Mouse (Mus musculus) kidney, postnatal 14 days (tissue): ENCODE data around the gene Gm20388.
A peak's percentile ranks its signal among the peaks of the same experiment; 100 is the strongest.

Experiments used
- DNase-seq: peaks from one replicate; pipeline ENCODE4 v3.0.0; 2022; ENCODE audit warnings: mixed read lengths

The Gm20388 gene

GRCm38 (mm10) chr8:120741001-120741400, 830.4 kb downstream of the Gm20388 start:
- no peak for DNase-seq

- no peak for DNase-seq
Observed at GRCm38 (mm10) chr8:120741815-120742530, 831.3 kb downstream of the Gm20388 start.

GRCm38 (mm10) chr8:120743149-120743897, 832.7 kb downstream of the Gm20388 start:
- peak; percentile 74 for DNase-seq

GRCm38 (mm10) chr8:120743898-120744290, 833.3 kb downstream of the Gm20388 start:
- DNase-seq, result peak; percentile 63

- no peak for DNase-seq
Observed at GRCm38 (mm10) chr8:120744448-120744847, 833.8 kb downstream of the Gm20388 start.

GRCm38 (mm10) chr8:120745226-120745625, 834.6 kb downstream of the Gm20388 start:
- DNase-seq, result no peak

- no peak for DNase-seq
Observed at GRCm38 (mm10) chr8:120746007-120746701, 835.5 kb downstream of the Gm20388 start.

- DNase-seq, result no peak
Observed at GRCm38 (mm10) chr8:120747286-120747685, 836.6 kb downstream of the Gm20388 start.

GRCm38 (mm10) chr8:120750616-120751015, 840.0 kb downstream of the Gm20388 start:
- peak; percentile 58 for DNase-seq

- peak; percentile 39 for DNase-seq
Observed at GRCm38 (mm10) chr8:120751226-120752081, 840.8 kb downstream of the Gm20388 start.

GRCm38 (mm10) chr8:120752082-120752452, 841.4 kb downstream of the Gm20388 start:
- peak; percentile 83 for DNase-seq

GRCm38 (mm10) chr8:120753476-120753875, 842.8 kb downstream of the Gm20388 start:
- DNase-seq, result no peak

- DNase-seq, result peak; percentile 77
Observed at GRCm38 (mm10) chr8:120755306-120756297, 845.0 kb downstream of the Gm20388 start.

- DNase-seq, result no peak
Observed at GRCm38 (mm10) chr8:120758005-120758404, 847.4 kb downstream of the Gm20388 start.

- DNase-seq, result no peak
Observed at GRCm38 (mm10) chr8:120759847-120760246, 849.2 kb downstream of the Gm20388 start.

GRCm38 (mm10) chr8:120760341-120761215, 849.9 kb downstream of the Gm20388 start:
- DNase-seq, result no peak

- peak; percentile 37 for DNase-seq
Observed at GRCm38 (mm10) chr8:120763267-120763666, 852.6 kb downstream of the Gm20388 start.

GRCm38 (mm10) chr8:120764638-120765037, 854.0 kb downstream of the Gm20388 start:
- no peak for DNase-seq

- no peak for DNase-seq
Observed at GRCm38 (mm10) chr8:120766622-120767021, 856.0 kb downstream of the Gm20388 start.
